Mouse (Mus musculus) gastrocnemius, postnatal 36 days (tissue): ENCODE measurements around the gene Myo1g. TPM values are rescaled to one million over a fixed set of nuclear protein-coding genes. Genes with fewer than 3 reads are reported as not detected.
A peak's percentile ranks its signal among the peaks of the same experiment; 100 is the strongest.

Source experiments
- DNase-seq, 2 experiments: peaks; one replicate each; pipeline ENCODE4 v3.0.0; 2022
- intact Hi-C: fragments of 180-260 bp; cut with DNase I; formaldehyde crosslinking; loops from one replicate; pipeline ENCODE4 v1.15.1; 2025
- total RNA-seq, 2 experiments: library from RNA; stranded (reverse); gene quantifications; 2 replicates each; pipeline ENCODE4 v1.2.3; 2021

Gene Myo1g
- total RNA-seq, 2 experiments from 2014 or later = 1.3 to 1.7 TPM

DNA sequence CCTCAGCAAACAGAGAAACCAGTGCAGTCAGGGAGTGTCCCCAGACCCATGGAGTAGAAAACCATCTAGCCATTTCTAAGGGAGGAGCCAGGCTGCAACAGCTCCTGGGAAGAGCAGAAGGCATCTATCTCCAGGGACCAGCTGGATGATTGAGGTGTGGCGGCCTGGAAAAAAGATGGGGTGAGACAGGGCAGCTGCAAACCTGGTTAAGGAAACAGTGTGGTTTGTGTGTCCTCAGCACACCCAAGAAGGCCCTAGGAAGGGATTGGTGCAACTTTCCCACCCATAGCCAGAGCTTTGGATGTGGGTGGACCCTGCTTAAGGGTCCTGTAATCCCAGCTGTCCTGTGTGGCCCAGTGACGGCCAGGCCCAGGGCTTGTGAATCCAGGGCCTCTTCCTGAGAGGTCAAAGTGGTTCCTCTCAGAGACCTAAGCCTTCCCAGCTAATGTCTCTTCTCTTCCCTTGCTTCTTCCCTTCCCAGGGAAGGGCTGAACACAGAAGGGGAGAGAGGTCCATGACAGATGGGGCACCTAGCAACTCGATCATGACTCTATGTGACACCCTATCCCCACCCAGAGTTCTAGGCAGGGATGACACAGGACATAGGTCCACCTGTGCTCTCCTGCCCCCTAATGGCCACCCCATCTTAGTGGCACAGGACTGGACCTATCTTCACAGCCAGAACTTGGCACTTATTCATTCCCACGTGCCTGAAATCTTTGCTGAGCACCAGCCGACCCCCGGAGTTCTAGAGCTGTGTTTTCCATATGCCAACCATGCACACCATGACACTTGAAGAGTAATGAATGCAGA is 30.9 kb downstream of the Myo1g start:
- intact Hi-C loops = no loop called here
- DNase-seq = peak in 1 of 2 experiments; percentile 34

DNA sequence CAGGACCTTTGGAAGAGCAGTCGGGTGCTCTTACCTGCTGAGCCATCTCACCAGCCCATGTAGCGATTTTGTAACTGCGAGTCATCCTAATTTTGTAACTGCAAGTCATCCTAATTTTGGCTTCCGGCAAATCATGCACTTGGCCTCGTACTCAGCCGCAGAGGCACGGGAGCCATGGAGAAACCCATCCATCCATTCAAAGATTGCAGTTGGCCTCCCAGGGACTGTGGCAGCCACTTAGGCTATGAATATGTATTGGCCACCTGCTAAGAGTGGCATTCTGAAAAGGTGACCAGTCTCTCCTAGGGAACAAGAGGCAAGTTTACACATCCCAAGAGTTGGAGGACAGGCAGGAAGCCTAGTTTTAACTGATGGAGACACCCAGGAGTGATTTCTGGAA is 31.5 kb downstream of the Myo1g start:
- intact Hi-C loops = no loop called here
- no peak for DNase-seq

DNA sequence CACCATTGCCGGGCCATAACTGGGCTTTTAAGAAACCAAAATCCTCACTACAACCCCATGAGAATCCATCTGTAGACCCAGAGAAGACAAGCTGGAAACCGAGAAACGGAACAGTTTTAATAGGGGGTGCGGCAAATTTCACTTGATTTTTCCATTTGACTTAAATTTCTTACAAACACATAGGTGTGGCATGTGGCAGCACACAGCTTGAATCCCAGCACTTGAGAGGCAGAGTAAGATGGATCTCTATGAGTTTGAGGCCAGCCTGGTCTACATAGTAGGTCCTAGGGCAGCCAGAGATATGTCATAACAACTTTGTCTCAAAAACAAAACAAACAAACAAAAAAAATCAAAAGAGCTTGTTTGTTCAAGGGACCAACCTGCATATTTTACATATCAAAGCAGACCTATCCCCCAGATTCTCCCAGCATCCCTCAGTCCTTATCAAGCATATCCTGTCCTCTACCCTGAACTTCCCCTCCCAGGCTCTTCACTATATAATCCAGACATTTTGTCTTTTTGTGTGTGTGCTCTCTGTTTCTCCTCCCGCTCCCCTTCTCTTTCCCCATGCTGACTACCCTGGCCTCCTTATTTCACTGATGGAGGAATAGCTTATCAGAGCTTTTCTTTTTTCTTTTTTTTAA is 32.6 kb downstream of the Myo1g start:
- no peak for DNase-seq
- intact Hi-C loops = no loop called here

DNA sequence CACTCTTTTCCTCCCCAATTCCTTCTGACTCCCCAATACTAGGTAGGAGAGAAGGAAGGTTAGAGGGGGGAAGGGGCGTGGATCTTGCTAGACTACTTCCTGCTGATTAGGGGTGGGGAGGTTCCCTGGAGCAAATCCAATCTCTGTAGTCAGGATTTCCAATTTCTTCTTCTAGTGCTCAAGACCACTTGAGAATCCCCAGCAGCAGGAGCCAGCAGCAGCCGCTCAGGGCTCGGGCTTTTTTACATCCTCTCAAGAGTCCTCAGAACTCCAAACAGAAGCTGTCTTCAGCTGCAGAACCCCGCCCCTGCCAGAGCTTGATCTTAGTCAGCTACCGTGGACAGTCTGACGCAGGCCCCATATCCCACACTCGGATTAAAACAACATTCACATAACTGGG is 33.3 kb downstream of the Myo1g start:
- DNase-seq = no peak
- intact Hi-C loops = no loop called here

DNA sequence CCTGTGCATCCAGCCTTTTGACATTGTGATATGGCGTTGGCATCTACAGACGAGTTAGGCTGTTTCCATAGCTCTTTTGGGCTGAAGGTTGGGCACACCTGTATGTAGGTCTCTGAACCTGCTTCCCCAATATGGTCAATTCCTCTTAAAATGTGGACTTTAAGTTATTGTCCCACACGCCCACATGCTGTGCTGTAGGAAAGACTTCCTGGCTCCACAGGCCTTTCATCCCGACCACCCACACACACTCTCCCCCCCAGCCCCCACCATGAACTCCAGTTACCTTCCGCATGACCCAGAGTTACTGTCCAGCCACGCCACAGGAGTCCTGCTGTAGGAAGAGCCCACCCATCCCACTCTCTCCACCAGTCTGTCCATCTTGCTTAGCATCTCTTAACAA is 33.8 kb downstream of the Myo1g start:
- DNase-seq = no peak
- intact Hi-C loops = no loop called here

DNA sequence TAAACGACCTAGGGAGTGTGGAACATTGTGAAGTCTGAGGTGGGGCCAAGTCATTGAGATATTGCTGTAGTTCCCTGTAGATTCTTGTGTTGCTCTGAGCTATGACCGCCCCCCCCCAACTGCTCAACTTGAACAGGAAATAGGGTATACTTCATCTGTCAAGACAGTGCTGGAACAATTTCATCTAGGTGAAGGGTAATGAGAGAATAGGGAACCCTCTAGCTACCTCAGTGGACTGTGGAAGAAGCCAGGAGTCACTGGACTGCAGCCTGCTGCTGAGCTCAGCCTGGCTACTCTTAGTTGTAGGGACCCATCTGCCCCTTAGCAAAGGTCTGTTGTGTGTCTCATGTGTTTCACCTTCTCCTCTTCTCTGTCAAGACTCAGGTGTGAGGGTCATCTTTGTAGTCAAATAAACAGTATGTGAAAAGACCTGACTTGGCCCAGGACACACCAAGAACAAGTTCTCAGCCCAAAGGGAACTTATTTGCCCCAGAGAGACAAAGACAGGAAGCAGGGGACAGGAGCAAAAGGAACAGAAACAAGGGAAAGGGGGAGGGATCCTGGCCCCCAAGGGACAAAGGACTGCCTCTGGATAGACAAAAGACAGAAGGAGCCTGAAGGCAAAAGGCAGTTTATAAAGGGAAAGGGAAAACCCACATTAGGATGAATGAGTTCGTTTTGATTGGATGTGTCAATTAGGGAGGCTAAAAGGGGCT is 36.4 kb downstream of the Myo1g start:
- intact Hi-C loops = no loop called here
- no peak for DNase-seq

DNA sequence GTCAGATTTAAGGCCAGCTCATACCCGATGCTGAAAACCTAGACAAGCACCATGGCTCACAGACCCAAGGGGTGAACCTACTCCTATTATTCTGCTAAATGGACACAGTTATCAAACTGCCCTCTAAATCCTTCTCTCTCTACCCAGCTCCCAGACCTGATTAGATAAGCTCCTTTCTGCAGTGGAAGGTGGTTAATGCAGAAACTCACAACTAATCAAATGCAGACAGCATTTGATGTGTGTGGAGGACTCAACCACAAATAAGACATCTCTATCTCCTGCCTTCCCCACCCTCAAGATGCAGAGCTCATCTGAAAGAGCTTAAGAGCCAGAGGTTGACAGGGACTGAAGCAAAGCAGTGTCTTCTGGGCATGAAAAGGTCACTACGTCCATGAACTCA is 37.7 kb downstream of the Myo1g start:
- intact Hi-C loops = no loop called here
- DNase-seq = no peak

DNA sequence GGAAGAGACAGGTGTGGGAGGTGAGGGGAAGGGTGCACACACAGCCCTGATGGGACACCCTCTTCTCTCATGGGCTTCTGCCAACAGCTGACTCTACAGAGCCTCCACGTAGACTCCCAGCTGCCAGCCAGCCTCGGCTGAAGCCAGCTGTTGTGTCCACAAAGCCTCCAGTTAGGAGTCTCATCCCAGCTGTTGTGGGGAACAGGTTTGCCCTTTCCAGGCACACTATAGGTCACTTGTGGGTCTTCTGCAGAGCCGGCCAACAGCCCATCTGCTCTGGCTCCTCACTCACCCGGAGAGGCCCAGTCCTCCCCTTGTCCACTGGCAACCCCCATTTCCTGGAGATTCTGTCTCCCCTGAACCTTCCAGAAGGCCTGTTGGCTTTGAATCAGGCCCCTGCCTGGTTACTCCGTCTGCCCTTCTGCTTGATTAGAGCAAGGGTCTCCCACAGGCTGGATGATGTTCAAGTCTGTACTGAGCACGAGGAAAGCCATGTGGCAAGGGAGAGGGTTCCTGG is 39.0 kb downstream of the Myo1g start:
- DNase-seq = no peak
- intact Hi-C loops = no loop called here

DNA sequence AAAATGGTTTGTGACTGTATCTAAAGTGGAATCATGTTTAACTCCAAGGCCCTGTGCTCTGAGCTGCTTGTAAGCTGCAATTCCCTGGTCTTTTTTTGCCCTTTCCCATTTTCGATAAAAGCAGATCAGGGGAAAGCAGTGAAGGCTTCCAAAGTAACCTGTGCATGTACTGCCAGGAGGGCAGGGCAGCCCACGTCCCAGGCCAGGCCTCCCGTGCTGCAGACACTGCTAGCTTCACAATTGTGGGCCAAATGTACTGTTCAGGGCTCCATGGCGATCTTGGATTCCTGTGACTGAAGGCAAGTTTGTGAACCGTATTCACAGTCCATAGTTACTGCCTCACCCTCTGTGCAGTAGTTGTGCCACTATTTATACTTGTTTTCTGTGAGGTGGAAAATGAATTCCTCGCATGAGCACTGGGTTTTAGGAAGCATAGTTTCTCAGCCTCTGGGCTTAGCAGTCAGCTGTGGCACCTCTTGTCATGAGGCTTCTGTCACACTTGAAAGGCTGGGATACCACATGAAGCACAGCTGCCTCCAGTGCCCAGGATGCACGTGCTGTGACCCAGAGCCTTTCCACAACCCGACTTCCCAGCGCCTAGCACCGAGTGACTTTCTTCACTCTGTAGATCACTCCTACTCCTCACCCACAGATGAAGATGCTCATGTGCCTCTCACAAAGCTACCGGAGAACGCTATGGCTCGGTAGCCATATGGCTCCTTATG is 39.9 kb downstream of the Myo1g start:
- no peak for DNase-seq
- intact Hi-C loops = no loop called here

DNA sequence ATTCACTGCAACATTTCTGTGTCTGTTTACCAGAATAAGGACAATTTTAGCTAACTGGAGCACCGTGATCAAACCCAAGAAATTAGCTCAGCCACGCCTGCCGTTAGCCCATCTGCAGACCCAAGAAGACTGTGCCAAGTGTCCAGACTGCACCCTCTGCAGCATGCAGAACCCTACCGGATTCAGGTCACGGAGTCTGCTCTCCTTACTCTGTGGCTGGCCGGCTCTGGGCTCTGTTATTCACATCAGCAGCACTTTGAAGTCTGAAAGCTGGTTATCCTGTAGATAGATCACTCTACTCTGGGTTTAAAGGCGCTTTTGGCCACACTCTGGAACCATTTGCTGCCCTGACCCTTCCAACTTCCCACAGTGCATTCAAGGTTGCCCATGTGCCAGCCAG is 40.6 kb downstream of the Myo1g start:
- no peak for DNase-seq
- intact Hi-C loops = no loop called here

DNA sequence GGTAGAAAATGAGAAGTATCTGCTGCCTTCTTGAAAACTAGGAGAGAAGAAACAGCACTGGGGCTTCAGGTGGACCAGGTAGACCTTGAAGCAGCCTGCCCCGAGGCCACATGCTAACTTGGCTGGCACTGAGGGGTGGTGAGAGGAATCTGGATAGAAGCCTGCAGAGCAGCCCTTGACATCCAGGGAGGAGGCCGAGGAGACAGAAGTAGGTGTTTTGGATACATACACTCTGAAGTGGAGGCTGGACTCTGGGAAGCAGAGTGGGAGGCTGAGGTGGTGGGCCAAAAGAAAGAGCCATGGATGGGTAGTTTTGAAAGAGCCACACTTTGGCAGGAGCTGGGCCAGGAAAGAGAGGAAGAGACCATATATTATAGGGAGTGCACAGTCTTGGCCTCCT is 41.5 kb downstream of the Myo1g start:
- intact Hi-C loops = no loop called here
- DNase-seq = no peak

DNA sequence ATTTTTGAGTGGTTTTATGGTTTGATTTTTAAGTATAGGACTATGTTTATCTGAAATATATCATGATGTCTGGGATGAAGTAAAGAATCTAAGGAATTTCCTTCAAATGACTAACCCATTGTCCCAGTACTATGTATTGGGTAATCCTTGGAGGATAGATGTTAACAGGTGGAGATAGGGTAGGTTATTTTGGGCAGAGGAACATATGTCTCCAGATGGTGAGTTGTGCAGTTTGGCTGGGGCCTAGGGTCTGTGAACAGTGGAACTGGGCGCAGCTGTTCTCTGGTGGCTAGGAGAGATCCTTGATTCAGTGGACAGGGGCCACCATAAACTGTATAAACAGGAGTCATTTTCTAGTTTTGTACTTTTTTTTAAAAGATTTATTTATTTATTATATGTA is 43.4 kb downstream of the Myo1g start:
- intact Hi-C loops = no loop called here
- DNase-seq = no peak

DNA sequence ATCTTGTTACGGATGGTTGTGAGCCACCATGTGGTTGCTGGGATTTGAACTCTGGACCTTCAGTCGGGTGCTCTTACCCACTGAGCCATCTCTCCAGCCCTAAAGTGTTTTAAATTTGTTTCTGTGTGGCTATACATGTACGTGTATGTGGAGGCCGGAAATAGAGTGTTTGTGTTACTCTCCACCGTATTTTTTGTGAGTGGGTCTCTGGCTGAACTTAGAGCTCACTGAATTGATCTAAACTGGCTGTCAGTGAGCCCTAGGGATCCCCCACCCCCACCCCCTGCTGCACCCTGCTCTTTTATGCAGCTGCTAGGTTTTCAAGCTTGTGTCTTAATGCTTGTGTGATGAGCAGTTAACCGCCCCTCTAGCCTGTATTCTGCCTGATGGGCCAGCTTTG is 43.9 kb downstream of the Myo1g start:
- DNase-seq = no peak
- intact Hi-C loops = no loop called here

DNA sequence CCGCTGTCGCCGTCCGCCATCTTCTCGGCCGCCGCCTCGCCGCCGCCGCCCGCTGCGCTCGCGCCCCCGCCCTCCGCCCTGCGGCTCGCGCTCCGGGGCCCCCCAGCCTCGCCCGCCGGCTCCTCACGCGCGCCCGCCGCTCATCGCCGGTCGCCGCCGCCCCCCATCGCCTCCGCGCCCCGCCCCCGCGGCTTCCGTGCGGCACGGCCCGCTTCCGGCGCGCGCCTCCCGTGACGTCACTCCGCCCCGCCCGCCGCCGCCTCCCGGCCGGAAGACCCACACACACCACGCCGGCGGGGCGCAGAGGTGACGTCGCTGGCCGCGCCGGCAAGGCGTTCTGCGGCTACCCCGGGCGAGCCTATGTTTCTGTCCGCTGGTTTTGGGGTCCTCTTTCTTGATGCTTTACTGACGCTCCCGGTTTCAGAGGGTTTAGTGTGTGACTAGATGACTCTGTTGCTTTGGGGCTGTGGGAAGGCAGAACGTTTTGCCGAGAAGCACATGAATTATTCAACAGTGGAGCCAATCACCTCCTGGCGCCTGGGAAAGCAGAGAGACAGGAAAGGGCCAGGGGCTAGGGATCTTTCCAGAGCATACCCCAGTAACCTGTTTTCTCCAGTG is 44.8 kb downstream of the Myo1g start, which contains the start of gene Purb:
TSS of gene Purb (minus strand) at position 51 of the 618 bp plus-strand sequence.
- peak; percentile 86 to 89 for DNase-seq

DNA sequence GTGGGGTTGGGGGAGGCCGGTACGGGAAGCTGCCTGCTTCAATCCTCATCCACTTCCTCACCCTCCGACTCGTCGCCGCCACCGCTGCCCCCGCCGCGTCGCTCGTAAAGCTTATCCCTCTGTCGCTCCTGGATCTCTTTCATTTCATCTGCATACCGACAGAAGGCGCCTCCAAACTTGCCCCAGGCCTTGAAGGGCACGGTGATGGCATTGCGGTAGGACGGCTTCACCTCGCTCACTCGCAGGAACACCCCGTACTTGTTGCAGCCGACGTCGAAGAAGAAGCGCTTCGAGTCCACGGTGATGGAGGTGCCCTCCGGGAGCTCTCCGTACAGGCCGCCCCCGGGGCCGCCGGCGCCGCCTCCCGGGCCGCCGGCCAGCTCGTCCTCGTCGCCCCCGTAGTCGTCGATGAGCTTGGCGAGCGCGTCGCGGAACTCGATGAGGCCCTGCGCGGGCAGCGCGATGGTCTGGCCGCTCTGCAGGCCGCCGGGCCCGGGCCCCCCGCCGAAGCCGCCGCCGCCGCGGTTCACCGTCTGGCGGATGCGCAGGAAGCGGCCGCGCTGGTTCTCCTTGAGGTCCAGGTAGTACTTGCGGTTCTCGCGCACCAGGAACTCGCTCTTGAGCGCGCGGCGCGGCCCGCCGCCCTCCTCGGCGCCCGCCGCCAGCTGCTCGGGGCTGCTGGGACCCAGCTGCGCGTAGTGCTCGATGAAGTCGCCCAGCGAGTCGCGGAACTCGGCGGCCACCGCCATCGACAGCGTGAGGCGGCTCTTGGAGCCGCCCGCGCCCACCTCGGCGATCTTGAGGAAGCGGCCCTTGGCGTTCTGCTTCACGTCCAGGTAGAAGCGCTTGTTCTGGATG is 45.7 kb downstream of the Myo1g start:
- intact Hi-C loops = no loop called here
- DNase-seq = peak; percentile 12 to 49

More for the DNA sequence above, 44.8 kb downstream of the Myo1g start, which contains the start of gene Purb:
- intact Hi-C loops = no loop called here

DNA sequence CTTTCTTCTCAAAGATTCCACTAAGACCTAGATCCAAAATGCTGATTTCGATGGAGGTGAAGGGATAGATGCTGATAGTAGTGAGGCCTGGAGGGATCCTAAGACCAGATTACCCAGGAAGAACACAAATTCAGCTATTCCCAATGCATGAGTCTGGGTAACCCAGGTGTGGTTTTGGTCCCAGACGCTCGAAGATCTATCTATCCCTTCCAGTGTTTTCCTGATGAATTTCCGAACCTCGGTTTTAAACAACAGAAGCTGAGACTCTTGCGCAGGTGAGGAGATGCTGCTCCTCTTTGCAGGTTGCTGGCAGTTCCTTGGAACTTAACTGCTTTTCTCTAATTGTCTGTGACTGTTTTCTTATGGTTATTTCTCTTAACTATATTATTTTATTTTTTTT is 46.4 kb downstream of the Myo1g start:
- intact Hi-C loops = no loop called here

DNA sequence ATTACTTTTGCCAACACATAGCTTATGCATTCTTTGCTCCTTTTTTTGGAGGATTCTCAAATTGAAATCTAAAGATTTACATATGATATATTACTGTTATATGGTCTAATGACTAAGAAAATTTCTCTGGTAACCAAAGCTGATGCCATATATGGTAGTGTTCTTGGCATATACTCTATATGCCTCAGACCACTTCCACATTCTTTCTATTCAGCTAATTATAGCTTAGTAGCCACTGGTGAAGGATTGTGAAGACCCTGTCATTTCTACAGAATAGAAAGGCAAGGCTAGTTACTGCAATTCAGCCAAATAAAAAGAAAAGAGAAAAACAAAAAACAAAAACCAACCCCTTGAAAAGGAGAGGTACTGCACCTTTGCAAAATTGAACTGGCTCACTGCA is 48.7 kb downstream of the Myo1g start:
- DNase-seq = no peak
- intact Hi-C loops = no loop called here

More for the DNA sequence above, 46.4 kb downstream of the Myo1g start:
- DNase-seq = no peak

DNA sequence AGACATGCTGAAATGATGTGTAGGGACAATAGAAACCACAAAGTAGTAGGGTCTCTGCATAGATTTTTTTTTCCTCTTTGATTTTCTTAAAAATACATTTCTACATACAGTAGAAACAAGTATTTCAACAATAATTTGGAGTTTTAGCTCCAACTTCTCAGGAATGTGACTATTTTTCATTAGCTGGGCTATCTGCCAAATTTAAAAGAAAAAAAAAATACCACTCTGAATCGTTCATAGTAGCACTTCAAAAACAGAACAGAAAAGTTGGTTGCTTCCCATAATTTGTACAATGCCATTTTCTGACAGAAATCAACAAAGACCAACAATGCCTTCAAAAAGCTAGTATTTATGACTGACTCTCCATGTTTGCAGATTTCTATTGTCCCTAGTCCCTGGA is 49.3 kb downstream of the Myo1g start:
- intact Hi-C loops = no loop called here
- no peak for DNase-seq

DNA sequence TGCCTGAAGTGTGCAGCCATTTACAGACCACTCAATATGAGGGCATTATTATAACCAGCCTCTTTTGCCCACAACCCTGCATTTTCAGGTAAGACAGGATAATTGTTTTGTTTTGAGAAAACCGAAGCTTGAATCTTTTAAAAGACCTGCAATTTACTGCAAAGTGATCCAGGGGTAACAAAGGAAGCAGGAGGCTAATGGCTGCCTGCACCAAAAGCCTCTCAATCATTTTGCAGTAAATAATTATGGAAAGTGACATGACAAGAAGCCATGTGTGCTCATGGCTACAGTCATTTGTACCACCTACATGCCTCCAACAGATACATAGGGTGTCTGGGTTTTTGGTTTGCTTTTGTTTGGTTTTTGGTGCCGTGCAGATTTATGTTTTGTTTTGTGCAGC is 49.7 kb downstream of the Myo1g start:
- DNase-seq = no peak
- intact Hi-C loops = no loop called here
